Mouse (Mus musculus) neural tube, embryonic 15.5 days (tissue): ENCODE data around the gene Cd3eap. TPM values are rescaled to one million over a fixed set of nuclear protein-coding genes. Genes with fewer than 3 reads are reported as not detected.

ENCODE experiments used
- microRNA counts: library from miRNA; unstranded; fragments of <30 nt; microRNA quantifications from one replicate; lab custom pipeline; 2016
- microRNA-seq: library from miRNA; unstranded; fragments of <30 nt; microRNA quantifications from one replicate; pipeline ENCODE4, GENCODE M21; 2017
- polyA plus RNA-seq: library from polyadenylated mRNA; unstranded; fragments of >200 nt; fragmentation: Nextera tagmentation; extraction: Ambion mirVana; gene quantifications from 2 replicates; pipeline ENCODE4 v1.2.1, GENCODE M21; 2015

Cd3eap gene
- polyA plus RNA-seq, 1 experiment from 2014 or later = 22.2 TPM

MicroRNAs encoded within 50 kb of the gene (microRNA counts, 519-probe panel; counts per million panel counts)
- microRNA mmu-miR-343 (lab: Ali Mortazavi, UCI) = not detected

Small RNA genes within 50 kb of the gene (microRNA-seq; reads per million reads assigned to microRNA genes)
- gene Mir343 = not detected

Other genes with a start within 250 kb of the Cd3eap start
- 7.5 and 8.2 TPM in 2 replicates for gene Gm4969, start 241.1 kb downstream of the Cd3eap start, polyA plus RNA-seq
- 15.5 and 17.0 TPM in 2 replicates for gene Fbxo46, start 239.6 kb downstream of the Cd3eap start, polyA plus RNA-seq
- 21.7 and 24.5 TPM in 2 replicates for gene Qpctl, start 210.2 kb downstream of the Cd3eap start, polyA plus RNA-seq
- 122 and 124 TPM in 2 replicates for gene Snrpd2, start 209.8 kb downstream of the Cd3eap start, polyA plus RNA-seq
- 1.2 and 2.1 TPM in 2 replicates for gene Gipr, start 193.4 kb downstream of the Cd3eap start, polyA plus RNA-seq
- gene Eml2, start 183.1 kb downstream of the Cd3eap start, polyA plus RNA-seq = 11.6 and 13.3 TPM in 2 replicates
- gene Gpr4, start 146.9 kb downstream of the Cd3eap start, polyA plus RNA-seq = 3.1 and 3.3 TPM in 2 replicates
- 37.8 and 37.9 TPM in 2 replicates for gene Opa3, start 131.1 kb downstream of the Cd3eap start, polyA plus RNA-seq
- 40.9 and 55.5 TPM in 2 replicates for gene Vasp, start 87.7 kb downstream of the Cd3eap start, polyA plus RNA-seq
- gene Ppm1n, start 79.4 kb downstream of the Cd3eap start, polyA plus RNA-seq = 1.3 TPM in 2 replicates
- 105 and 121 TPM in 2 replicates for gene Rtn2, start 76.9 kb downstream of the Cd3eap start, polyA plus RNA-seq
- 0.09 and 0.18 TPM in 2 replicates for gene Fosb, start 49.4 kb downstream of the Cd3eap start, polyA plus RNA-seq
- gene Ercc1, start 14.7 kb downstream of the Cd3eap start, polyA plus RNA-seq = 78.5 and 93.5 TPM in 2 replicates
- gene Ppp1r13l, start 266 bp upstream of the Cd3eap start, polyA plus RNA-seq = 1.9 and 2.1 TPM in 2 replicates
- 21.6 and 22.2 TPM in 2 replicates for gene Ercc2, start 22.5 kb upstream of the Cd3eap start, polyA plus RNA-seq
- 1.2 and 4.0 TPM in 2 replicates for gene Klc3, start 44.6 kb upstream of the Cd3eap start, polyA plus RNA-seq
- 16.6 and 38.6 TPM in 2 replicates for gene Ckm, start 45.3 kb upstream of the Cd3eap start, polyA plus RNA-seq
- gene Mark4, start 99.3 kb upstream of the Cd3eap start, polyA plus RNA-seq = 15.4 and 16.5 TPM in 2 replicates
- gene Exoc3l2, start 103.8 kb upstream of the Cd3eap start, polyA plus RNA-seq = 1.5 and 1.8 TPM in 2 replicates
- gene Bloc1s3, start 148.9 kb upstream of the Cd3eap start, polyA plus RNA-seq = 3.9 and 5.0 TPM in 2 replicates
- gene Trappc6a, start 148.9 kb upstream of the Cd3eap start, polyA plus RNA-seq = 39.2 and 58.6 TPM in 2 replicates
- gene Nkpd1, start 158.4 kb upstream of the Cd3eap start, polyA plus RNA-seq = 1.2 and 1.5 TPM in 2 replicates
- gene Ppp1r37, start 203.6 kb upstream of the Cd3eap start, polyA plus RNA-seq = 41.0 and 42.3 TPM in 2 replicates
- 0.23 and 0.61 TPM in 2 replicates for gene Zfp296, start 217.8 kb upstream of the Cd3eap start, polyA plus RNA-seq
- 145 and 154 TPM in 2 replicates for gene Gemin7, start 218.1 kb upstream of the Cd3eap start, polyA plus RNA-seq
- 51.0 and 61.5 TPM in 2 replicates for gene Clasrp, start 245.0 kb upstream of the Cd3eap start, polyA plus RNA-seq